Mouse (Mus musculus) lung, postnatal 0 days (tissue): ENCODE results near the gene Gfm2. TPM values are rescaled to one million over a fixed set of nuclear protein-coding genes. Genes with fewer than 3 reads are reported as not detected.
"Not testable (repeated sequence)": the region's sequence is repeated elsewhere in the genome, so short reads cannot be mapped to it uniquely, and the experiment has no call there.

ENCODE experiments used
- ATAC-seq: fragments of 200-750 bp; cut with Nextera tagmentation; 2 replicates; pipeline ENCODE4 v1.8.0; 2017; ENCODE audit warnings: moderate library complexity
- DNase-seq: peaks from one replicate; pipeline ENCODE4 v3.0.0-alpha.2; 2016; ENCODE audit warnings: low spot score
- H3K27ac ChIP-seq: fragments of 300-500 bp; sonication (generic); 2 replicates; pipeline ENCODE4 v1.5.1; 2014; ENCODE audit warnings: antibody characterized with exemption, mild to moderate bottlenecking, low read length, mixed read lengths
- H3K27me3 ChIP-seq: fragments of 300-500 bp; sonication (generic); replicated peaks from 2 replicates; pipeline ENCODE4 v1.6.1; 2014; ENCODE audit warnings: low read length, mixed read lengths; ENCODE audit not compliant: insufficient read depth
- H3K36me3 ChIP-seq: fragments of 300-500 bp; sonication (generic); 2 replicates; pipeline ENCODE4 v1.6.1; 2014; ENCODE audit warnings: low read length, mixed read lengths; ENCODE audit not compliant: insufficient read depth
- H3K4me1 ChIP-seq: fragments of 300-500 bp; sonication (generic); 2 replicates; pipeline ENCODE4 v1.6.1; 2014; ENCODE audit warnings: antibody characterized with exemption, low read depth, low read length, mixed read lengths; ENCODE audit not compliant: insufficient read depth
- H3K4me2 ChIP-seq: fragments of 300-500 bp; sonication (generic); replicated peaks from 2 replicates; pipeline ENCODE4 v1.6.1; 2014; ENCODE audit warnings: low read depth, mild to moderate bottlenecking, low read length, moderate library complexity, mixed read lengths
- H3K4me3 ChIP-seq: fragments of 300-500 bp; sonication (generic); 2 replicates; pipeline ENCODE4 v1.5.1; 2014; ENCODE audit warnings: low read depth, low read length
- H3K9ac ChIP-seq: fragments of 300-500 bp; sonication (generic); replicated peaks from 2 replicates; pipeline ENCODE4 v1.6.1; 2014; ENCODE audit warnings: low read depth, mild to moderate bottlenecking
- H3K9me3 ChIP-seq: fragments of 300-500 bp; sonication (generic); 2 replicates; pipeline ENCODE4 v1.6.1; 2016; ENCODE audit warnings: low read length, mixed read lengths
- CTCF ChIP-seq: IDR thresholded peaks from 2 replicates; pipeline ENCODE4 v1.5.1; 2016; ENCODE audit warnings: antibody characterized with exemption, mild to moderate bottlenecking
- EP300 ChIP-seq: IDR thresholded peaks from 2 replicates; pipeline ENCODE4 v1.6.1; 2016; ENCODE audit warnings: antibody characterized with exemption, mild to moderate bottlenecking, control low read depth
- WGBS: fragments of 180-500 bp; shearing (Covaris S2); extraction: QIAGEN DNeasy Blood & Tissue Kit; methylation state at CpG from one replicate; pipeline ENCODE4 v1.1.7; 2014; 5-methylcytosine and 5-hydroxymethylcytosine counted together
- polyA plus RNA-seq: library from polyadenylated mRNA; unstranded; fragments of >200 nt; fragmentation: Nextera tagmentation; extraction: Ambion mirVana; gene quantifications from 2 replicates; pipeline ENCODE4 v1.2.1, GENCODE M21; 2015

The Gfm2 gene
- 11.1 and 11.9 TPM in 2 replicates for polyA plus RNA-seq

DNA sequence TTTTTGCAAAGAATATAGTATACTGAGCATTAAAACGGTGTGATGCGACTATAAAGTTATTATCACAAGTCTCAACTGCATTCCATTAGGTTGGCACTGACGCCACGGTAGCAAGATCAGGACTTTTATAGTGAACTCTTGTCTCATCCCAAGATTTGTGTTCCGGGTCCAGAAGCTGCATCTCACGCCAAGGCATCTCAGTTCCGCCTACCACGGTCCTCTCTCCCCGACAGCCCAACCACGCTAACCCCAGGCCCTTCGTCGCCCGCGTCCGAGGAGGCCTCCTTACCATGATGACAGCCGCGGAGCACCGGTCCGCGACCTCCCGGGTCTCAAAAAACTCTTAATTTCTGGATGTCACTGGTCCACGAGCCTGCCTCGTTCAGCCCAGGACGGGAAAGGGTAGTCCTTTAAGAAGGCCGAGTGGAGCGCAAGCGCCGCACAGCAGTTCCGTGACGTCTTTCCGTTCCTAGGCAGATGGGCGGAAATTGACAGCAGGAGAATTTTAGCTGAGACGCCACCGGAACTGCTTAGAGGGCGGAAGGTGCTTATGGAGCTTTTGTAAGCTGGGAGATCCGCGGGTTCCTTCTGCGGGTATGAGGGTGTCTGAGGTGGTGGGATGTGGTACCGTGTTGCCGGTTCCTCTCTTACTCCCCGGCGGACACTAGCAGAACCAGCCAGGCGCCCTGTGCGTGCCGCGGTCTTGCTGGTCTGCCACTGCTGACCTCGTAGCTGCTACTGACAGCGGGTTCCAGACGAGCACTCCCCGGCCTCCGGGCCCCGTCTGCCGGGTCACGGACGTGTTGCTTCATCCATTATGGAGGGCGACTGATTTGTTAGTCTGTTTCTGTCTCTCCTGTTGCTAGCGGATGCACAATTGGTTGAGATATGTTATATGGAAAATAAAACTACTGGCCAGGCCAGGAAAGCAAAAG, at the start of gene Gfm2, which contains the start of gene Nsa2:
Gene Gfm2, plus strand, starts transcription at position 472 of the 935 bp plus-strand sequence.
Gene Nsa2, minus strand, starts transcription at position 472 of the 935 bp plus-strand sequence.
- Histone ChIP-seq H3K9me3 (no peaks in the 10 kb centered on the region), H3K9ac (peak within 1 kb of the TSS; percentile 69), H3K36me3 (peaks cover 9% of the 10 kb centered on the region; the same call in 1 of the 2 replicates), H3K4me3 (peak within 1 kb of the TSS; percentile 64), H3K27ac (peak within 1 kb of the TSS; percentile 82), H3K4me1 (no peaks in the 10 kb centered on the region), H3K4me2 (peak within 1 kb of the TSS; percentile 61), H3K27me3 (no peaks in the 10 kb centered on the region)
- no peak for TF ChIP-seq CTCF
- peak; percentile 98 for ATAC-seq
- peak; percentile 98 for DNase-seq
- under 1% methylated on average over 57 of the region's 57 CpGs for WGBS

DNA sequence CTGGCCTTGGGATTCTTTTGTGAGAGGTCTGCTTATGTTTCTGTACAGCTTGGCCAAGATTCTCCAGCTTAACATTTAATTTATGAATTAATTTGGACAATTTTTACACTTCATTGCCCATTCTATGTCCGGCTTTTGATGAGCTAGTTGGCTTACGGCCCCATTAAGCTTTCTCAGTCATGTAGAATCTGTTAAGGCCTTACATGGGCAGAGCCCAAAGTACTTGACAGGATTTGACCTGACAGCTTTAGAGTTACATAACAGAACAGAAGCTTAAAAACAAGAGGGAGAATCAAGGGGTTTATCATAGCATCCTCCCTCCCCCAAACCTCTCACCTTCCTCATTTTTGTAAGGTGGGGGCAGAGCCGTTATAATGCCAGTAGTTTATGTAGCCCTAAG, 49.6 kb upstream of the Gfm2 start:
- Histone ChIP-seq H3K9ac (no peak overlapping the region), H3K36me3 (no peaks in the 10 kb centered on the region), H3K9me3 (no peaks in the 10 kb centered on the region), H3K4me3 (no peak overlapping the region), H3K27ac (no peak overlapping the region), H3K27me3 (no peaks in the 10 kb centered on the region), H3K4me1 (no peaks in the 10 kb centered on the region), H3K4me2 (no peak overlapping the region)
- ATAC-seq (no peak), DNase-seq (no peak)
- no peak for TF ChIP-seq EP300
- no peak for TF ChIP-seq CTCF
- 90% methylated on average over 3 of the region's 3 CpGs for WGBS

DNA sequence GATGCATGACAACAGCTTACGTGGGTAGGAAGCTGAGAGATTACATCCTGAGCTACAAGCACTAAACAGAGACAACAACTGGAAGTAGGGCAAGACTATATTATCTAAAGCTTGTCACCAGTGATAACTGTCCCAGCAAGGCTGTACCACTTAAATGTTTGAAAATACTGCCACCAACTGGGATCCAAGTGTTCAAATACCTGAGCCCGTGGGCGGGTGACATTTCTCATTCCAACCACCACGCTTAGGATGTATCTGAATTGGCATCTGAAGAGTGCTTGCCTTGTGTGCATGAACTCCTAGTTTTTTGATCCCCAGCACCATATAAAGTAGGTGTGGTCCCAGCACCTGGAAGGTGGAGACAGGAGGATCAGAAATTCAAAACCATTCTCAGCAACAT, 42.0 kb upstream of the Gfm2 start:
- no peaks in the 10 kb centered on the region for H3K27me3 ChIP-seq
- H3K9me3 ChIP-seq: no peaks in the 10 kb centered on the region
- no peak for DNase-seq
- WGBS: 75% methylated on average over 4 of the region's 4 CpGs
- no peaks in the 10 kb centered on the region for H3K4me1 ChIP-seq
- TF ChIP-seq CTCF (0 out of 2 replicates have a peak, but pooled peaks have one; percentile 4), EP300 (no peak)
- H3K36me3 ChIP-seq: no peaks in the 10 kb centered on the region
- H3K4me2 ChIP-seq: no peak overlapping the region
- H3K9ac ChIP-seq: no peak overlapping the region
- no peak overlapping the region for H3K4me3 ChIP-seq
- H3K27ac ChIP-seq: no peak overlapping the region
- no peak for ATAC-seq

DNA sequence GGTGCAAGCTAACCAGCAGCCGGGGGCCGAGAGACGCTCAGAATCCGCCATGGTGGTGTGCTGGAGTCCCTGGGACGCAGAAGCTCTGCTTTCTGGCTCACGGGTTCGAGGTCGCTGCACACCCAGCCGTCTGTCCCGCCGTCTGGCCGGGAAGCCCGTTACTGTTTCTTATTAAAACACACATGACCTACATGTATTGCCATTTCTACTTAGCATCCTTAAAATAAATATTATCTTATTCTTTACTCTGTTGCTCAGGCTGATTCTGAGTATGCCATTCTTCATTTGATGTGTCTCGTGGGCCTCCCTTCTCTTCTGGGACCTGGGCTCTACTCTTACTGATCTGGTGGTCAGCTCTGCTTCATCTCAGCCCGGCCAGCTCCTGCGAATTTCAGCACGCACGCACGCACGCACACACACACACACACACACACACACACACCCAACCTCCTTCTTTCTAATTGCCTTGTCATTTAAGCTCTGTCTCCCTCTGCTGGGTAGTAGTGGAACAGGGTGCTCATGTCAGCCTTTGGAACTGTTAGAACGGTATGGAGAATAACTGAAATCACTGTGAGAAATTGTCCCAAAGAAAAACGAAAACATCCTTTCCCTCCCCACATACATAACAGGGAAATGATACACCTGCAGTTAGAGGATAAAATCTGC, 38.4 kb upstream of the Gfm2 start, which contains the start of gene Gm6169:
Gene Gm6169, minus strand, starts transcription at position 51 of the 666 bp plus-strand sequence.
- Histone ChIP-seq H3K27me3 (no peaks in the 10 kb centered on the region), H3K4me1 (no peaks in the 10 kb centered on the region), H3K9ac (no peak within 1 kb of the TSS), H3K4me2 (no peak within 1 kb of the TSS), H3K36me3 (no peaks in the 10 kb centered on the region), H3K4me3 (no peak within 1 kb of the TSS), H3K9me3 (no peaks in the 10 kb centered on the region), H3K27ac (no peak within 1 kb of the TSS)
- 68% methylated on average over 15 of the region's 22 CpGs for WGBS
- DNase-seq: peak; percentile 63
- no peak for TF ChIP-seq EP300
- TF ChIP-seq CTCF: peak; percentile 85
- ATAC-seq: no peak

DNA sequence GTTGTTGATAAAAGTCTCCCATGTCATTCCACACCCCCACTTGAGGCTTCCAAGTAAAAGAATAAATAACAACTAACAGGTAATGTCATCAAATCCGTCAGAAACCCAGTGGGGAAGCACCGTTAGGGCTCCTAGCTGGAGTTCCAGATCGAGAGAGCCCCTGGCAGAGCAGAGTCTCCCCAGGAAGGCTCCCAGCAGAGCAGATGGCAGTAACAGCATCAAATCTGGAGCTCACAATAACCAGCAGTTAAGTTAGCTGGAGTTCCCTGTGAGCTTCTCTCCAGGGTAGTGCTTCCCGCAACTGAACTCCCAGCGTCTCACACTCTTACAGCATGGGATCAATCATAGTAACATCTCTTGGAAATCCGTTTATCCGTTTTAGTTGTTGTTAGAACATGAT, 32.7 kb upstream of the Gfm2 start:
- H3K4me3 ChIP-seq: no peak overlapping the region
- H3K9me3 ChIP-seq: no peaks in the 10 kb centered on the region
- no peak for TF ChIP-seq EP300
- TF ChIP-seq CTCF: no peak
- no peak overlapping the region for H3K27ac ChIP-seq
- no peak overlapping the region for H3K9ac ChIP-seq
- H3K36me3 ChIP-seq: no peaks in the 10 kb centered on the region
- H3K4me2 ChIP-seq: no peak overlapping the region
- no peaks in the 10 kb centered on the region for H3K27me3 ChIP-seq
- no peak for ATAC-seq
- H3K4me1 ChIP-seq: no peaks in the 10 kb centered on the region
- peak; percentile 19 for DNase-seq
- WGBS: 66% methylated on average over 7 of the region's 7 CpGs

DNA sequence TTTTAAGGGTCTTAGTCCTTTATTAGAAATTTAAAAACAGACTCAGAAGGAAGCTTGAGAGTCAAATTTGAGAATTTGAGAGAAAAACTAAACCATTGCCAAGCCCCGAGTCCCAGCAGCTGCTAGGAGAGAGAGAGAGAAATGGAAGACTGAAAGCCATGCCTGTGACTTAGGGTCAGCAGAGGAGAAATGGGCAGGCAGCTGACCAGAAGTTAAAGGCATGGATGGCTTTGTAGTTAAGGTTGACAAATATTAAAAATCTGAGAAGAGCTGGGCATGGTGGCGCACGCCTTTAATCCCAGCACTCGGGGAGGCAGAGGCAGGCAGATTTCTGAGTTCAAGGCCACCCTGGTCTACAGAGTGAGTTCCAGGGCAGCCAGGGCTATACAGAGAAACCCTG, 30.0 kb upstream of the Gfm2 start:
- not testable (repeated sequence) for H3K27ac ChIP-seq, H3K36me3 ChIP-seq, H3K4me2 ChIP-seq, ATAC-seq, H3K4me3 ChIP-seq, H3K9ac ChIP-seq, H3K27me3 ChIP-seq, H3K4me1 ChIP-seq, H3K9me3 ChIP-seq, DNase-seq
- 88% methylated on average over 4 of the region's 4 CpGs for WGBS
